Mouse (Mus musculus) heart, embryonic 13.5 days (tissue): ENCODE measurements around the gene Fbxo27. TPM values are rescaled to one million over a fixed set of nuclear protein-coding genes. Genes with fewer than 3 reads are reported as not detected.
A peak's percentile ranks its signal among the peaks of the same experiment; 100 is the strongest.

Experiments
- ATAC-seq: fragments of 200-750 bp; cut with Nextera tagmentation; 2 replicates; pipeline ENCODE4 v1.8.0; 2017; ENCODE audit warnings: moderate TSS enrichment; ENCODE audit not compliant: insufficient number of reproducible peaks, low FRiP score, low TSS enrichment; ENCODE audit errors: extremely low read depth
- H3K27ac ChIP-seq: fragments of 300-500 bp; sonication (generic); replicated peaks from 2 replicates; pipeline ENCODE4 v1.5.1; 2015; ENCODE audit warnings: moderate library complexity, mild to moderate bottlenecking, inconsistent platforms
- H3K27me3 ChIP-seq: fragments of 300-500 bp; sonication (generic); replicated peaks from 2 replicates; pipeline ENCODE4 v1.6.1; 2015; ENCODE audit warnings: mild to moderate bottlenecking, inconsistent platforms
- H3K36me3 ChIP-seq: fragments of 300-500 bp; sonication (generic); 2 replicates; pipeline ENCODE4 v1.6.1; 2015; ENCODE audit warnings: mild to moderate bottlenecking, inconsistent platforms
- H3K4me1 ChIP-seq: fragments of 300-500 bp; sonication (generic); 2 replicates; pipeline ENCODE4 v1.6.1; 2015; ENCODE audit warnings: inconsistent platforms
- H3K4me2 ChIP-seq: fragments of 300-500 bp; sonication (generic); 2 replicates; pipeline ENCODE4 v1.6.1; 2015; ENCODE audit warnings: inconsistent platforms, mild to moderate bottlenecking, moderate library complexity
- H3K4me3 ChIP-seq: fragments of 300-500 bp; sonication (generic); 2 replicates; pipeline ENCODE4 v1.5.1; 2015; ENCODE audit warnings: moderate library complexity, mild to moderate bottlenecking, inconsistent platforms
- H3K9ac ChIP-seq: fragments of 300-500 bp; sonication (generic); 2 replicates; pipeline ENCODE4 v1.6.1; 2015; ENCODE audit warnings: inconsistent platforms, mild to moderate bottlenecking, moderate library complexity
- H3K9me3 ChIP-seq: fragments of 300-500 bp; sonication (generic); 2 replicates; pipeline ENCODE4 v1.6.1; 2016; ENCODE audit warnings: inconsistent platforms
- WGBS: fragments of 180-500 bp; shearing (Covaris S2); methylation state at CpG from one replicate; pipeline ENCODE4 v1.1.7; 2015; ENCODE audit warnings: mixed read lengths; 5-methylcytosine and 5-hydroxymethylcytosine counted together
- polyA plus RNA-seq: library from polyadenylated mRNA; unstranded; fragments of >200 nt; fragmentation: Nextera tagmentation; extraction: Ambion mirVana; gene quantifications from 2 replicates; pipeline ENCODE4 v1.2.1, GENCODE M21; 2015

Fbxo27 gene
- polyA plus RNA-seq, 1 experiment from 2014 or later = 4.7 TPM

DNA sequence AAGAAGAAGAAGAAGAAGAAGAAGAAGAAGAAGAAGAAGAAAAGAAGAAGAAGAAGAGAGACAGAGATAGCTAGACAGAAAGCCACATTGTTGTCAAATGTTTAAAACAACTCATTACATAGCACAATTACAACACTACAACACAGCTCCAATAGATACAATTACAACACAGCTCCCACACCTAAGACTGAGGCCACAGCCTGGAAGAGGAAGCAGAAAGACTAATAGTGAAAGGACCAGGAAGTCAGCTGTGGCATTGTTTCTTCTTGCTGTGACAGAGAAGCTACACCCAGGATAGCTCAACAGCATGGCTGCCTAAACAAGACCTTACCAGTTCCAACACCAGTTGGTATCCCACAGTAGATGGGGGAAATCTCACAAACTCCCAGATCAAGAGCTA lies 16.8 kb downstream of the Fbxo27 start:
- Histone ChIP-seq H3K9ac (no peak overlapping the region), H3K4me3 (no peak overlapping the region), H3K4me1 (peaks cover 20% of the 10 kb centered on the region), H3K36me3 (no peaks in the 10 kb centered on the region), H3K27ac (no peak overlapping the region), H3K9me3 (0 out of 2 replicates have a peak, but pooled peaks cover 4% of the 10 kb centered on the region), H3K27me3 (no peaks in the 10 kb centered on the region), H3K4me2 (no peak overlapping the region)
- no peak for ATAC-seq

- Histone ChIP-seq H3K4me1 (peaks cover 31% of the 10 kb centered on the region), H3K27me3 (no peaks in the 10 kb centered on the region), H3K9me3 (0 out of 2 replicates have a peak, but pooled peaks cover 4% of the 10 kb centered on the region), H3K27ac (no peak overlapping the region), H3K36me3 (no peaks in the 10 kb centered on the region), H3K4me2 (no peak overlapping the region), H3K9ac (no peak overlapping the region), H3K4me3 (no peak overlapping the region)
- ATAC-seq = no peak
- 60% methylated on average over 3 of the region's 3 CpGs for WGBS
These were observed 18.3 kb downstream of the Fbxo27 start for GRCm38 (mm10) chr7:28710962-28711361.

GRCm38 (mm10) chr7:28714667-28715066 lies 22.0 kb downstream of the Fbxo27 start:
- Histone ChIP-seq H3K4me2 (peak overlapping the region; percentile 27; the same call in 1 of the 2 replicates), H3K36me3 (no peaks in the 10 kb centered on the region), H3K4me3 (no peak overlapping the region), H3K9ac (peak overlapping the region; percentile 59; the same call in 1 of the 2 replicates), H3K9me3 (no peaks in the 10 kb centered on the region), H3K27me3 (no peaks in the 10 kb centered on the region), H3K4me1 (peaks cover 49% of the 10 kb centered on the region), H3K27ac (peak overlapping the region; percentile 39; the same call in 1 of the 2 replicates)
- ATAC-seq = no peak
- 32% methylated on average over 5 of the region's 5 CpGs for WGBS

GRCm38 (mm10) chr7:28715598-28715997 lies 22.9 kb downstream of the Fbxo27 start:
- H3K9me3 ChIP-seq = no peaks in the 10 kb centered on the region
- H3K36me3 ChIP-seq = no peaks in the 10 kb centered on the region
- H3K27ac ChIP-seq = no peak overlapping the region
- H3K27me3 ChIP-seq = no peaks in the 10 kb centered on the region
- no peak overlapping the region for H3K9ac ChIP-seq
- ATAC-seq = no peak
- 92% methylated on average over 2 of the region's 2 CpGs for WGBS
- H3K4me3 ChIP-seq = no peak overlapping the region
- H3K4me1 ChIP-seq = peaks cover 52% of the 10 kb centered on the region
- no peak overlapping the region for H3K4me2 ChIP-seq

DNA sequence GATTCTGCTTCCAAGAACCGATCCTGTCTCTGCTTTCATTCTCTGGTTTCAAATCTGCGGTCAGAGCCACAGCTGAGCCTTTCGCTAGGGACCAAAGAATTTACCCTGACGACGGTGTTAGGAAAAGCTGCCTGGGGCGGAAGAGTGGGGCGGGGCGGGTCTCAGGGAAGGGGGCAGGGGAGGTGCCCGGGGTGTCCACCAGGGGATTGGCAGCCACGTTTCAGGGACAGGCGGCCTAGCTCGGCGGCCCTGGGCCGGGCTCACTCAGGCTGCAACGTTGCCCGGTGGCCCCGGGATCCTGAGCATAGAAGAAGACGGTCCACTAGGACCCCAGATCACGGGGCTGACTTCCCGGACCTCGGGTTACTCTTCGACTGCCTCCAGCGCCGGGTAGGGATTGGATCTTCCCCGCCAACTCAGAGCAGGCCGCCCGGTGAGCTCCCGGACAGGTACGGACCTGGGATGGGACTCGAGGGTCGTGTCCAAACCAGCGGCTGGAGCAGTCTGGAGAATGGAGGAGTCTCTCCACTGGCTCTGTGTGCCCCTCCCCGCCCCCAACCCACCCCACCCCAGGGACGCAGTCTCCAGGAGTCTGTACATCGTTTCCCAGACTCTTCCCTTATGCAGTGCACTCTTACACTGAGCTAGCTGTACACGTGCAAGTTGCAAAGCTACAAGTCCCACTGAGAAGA lies 24.1 kb downstream of the Fbxo27 start, which contains the start of gene Fbxo17:
Fbxo17 (plus strand) TSS at position 215 of the 692 bp plus-strand sequence.
- peak; percentile 69; the same call in 1 of the 2 replicates for ATAC-seq
- Histone ChIP-seq H3K4me3 (peak within 1 kb of the TSS; percentile 70), H3K36me3 (no peaks in the 10 kb centered on the region), H3K27me3 (no peaks in the 10 kb centered on the region), H3K9me3 (no peaks in the 10 kb centered on the region), H3K27ac (peak within 1 kb of the TSS; percentile 62), H3K9ac (peak within 1 kb of the TSS; percentile 87), H3K4me2 (peak within 1 kb of the TSS; percentile 85), H3K4me1 (peaks cover 52% of the 10 kb centered on the region)
- WGBS = 1% methylated on average over 36 of the region's 36 CpGs

- peaks cover 46% of the 10 kb centered on the region for H3K4me1 ChIP-seq
- H3K4me3 ChIP-seq = peak overlapping the region; percentile 70; the same call in 1 of the 2 replicates
- ATAC-seq = no peak
- H3K36me3 ChIP-seq = 0 out of 2 replicates have a peak, but pooled peaks cover 2% of the 10 kb centered on the region
- no peak overlapping the region for H3K9ac ChIP-seq
- no peaks in the 10 kb centered on the region for H3K9me3 ChIP-seq
- H3K27me3 ChIP-seq = no peaks in the 10 kb centered on the region
- H3K4me2 ChIP-seq = peak overlapping the region; percentile 85
- 74% methylated on average over 10 of the region's 10 CpGs for WGBS
- no peak overlapping the region for H3K27ac ChIP-seq
These were observed 25.1 kb downstream of the Fbxo27 start for GRCm38 (mm10) chr7:28717726-28718125.

DNA sequence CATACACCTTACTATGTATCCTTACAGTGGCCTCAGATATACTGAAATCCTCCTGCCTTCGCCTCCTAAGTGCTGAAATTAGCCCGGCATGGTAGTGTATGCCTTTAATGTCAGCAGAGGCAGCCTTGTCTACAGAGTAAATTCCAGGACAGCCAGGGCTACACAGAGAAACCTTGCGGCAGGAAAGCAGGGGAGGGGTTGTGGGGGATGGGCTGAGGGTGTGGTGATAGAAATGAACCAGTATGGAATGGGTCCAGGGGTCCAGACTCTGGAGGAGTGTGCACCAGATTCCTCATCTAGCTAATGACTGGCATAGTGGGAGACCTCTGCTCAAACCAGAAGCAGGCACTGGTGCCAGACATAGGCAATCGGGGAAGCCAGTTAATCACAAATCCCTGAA lies 26.5 kb downstream of the Fbxo27 start:
- peak overlapping the region; percentile 27 for H3K4me2 ChIP-seq
- H3K9me3 ChIP-seq = no peaks in the 10 kb centered on the region
- H3K4me3 ChIP-seq = no peak overlapping the region
- H3K9ac ChIP-seq = no peak overlapping the region
- no peak overlapping the region for H3K27ac ChIP-seq
- WGBS = 23% methylated on average over 4 of the region's 4 CpGs
- H3K4me1 ChIP-seq = peaks cover 34% of the 10 kb centered on the region
- no peaks in the 10 kb centered on the region for H3K27me3 ChIP-seq
- ATAC-seq = no peak
- H3K36me3 ChIP-seq = peaks cover 5% of the 10 kb centered on the region

DNA sequence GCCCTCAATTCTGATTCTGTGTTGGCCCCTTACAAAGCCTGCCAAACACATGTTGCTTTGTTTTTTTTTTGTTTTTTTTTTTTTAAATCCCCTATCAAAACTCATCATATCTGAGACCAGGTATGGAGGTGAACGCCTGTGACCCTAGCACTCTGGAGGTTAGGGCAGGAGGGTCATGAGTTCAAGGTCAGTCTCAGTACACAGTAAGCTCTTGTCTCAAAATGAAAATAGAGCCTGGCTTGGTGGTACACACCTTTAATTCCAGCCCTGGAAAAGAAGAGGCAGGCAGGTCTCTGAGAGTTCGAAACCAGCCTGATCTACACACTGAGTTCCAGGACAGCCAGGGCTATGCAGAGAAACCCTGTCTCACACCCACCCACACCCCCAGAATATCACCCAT lies 27.0 kb downstream of the Fbxo27 start:
- ATAC-seq = no peak
- H3K9ac ChIP-seq = no peak overlapping the region
- no peaks in the 10 kb centered on the region for H3K27me3 ChIP-seq
- peaks cover 10% of the 10 kb centered on the region for H3K36me3 ChIP-seq
- no peak overlapping the region for H3K4me3 ChIP-seq
- H3K9me3 ChIP-seq = no peaks in the 10 kb centered on the region
- H3K27ac ChIP-seq = no peak overlapping the region
- H3K4me1 ChIP-seq = peaks cover 30% of the 10 kb centered on the region
- H3K4me2 ChIP-seq = no peak overlapping the region
- 71% methylated on average over 2 of the region's 2 CpGs for WGBS

- no peaks in the 10 kb centered on the region for H3K9me3 ChIP-seq
- no peak for ATAC-seq
- no peak overlapping the region for H3K4me3 ChIP-seq
- 62% methylated on average over 3 of the region's 3 CpGs for WGBS
- no peak overlapping the region for H3K27ac ChIP-seq
- peaks cover 21% of the 10 kb centered on the region for H3K4me1 ChIP-seq
- H3K9ac ChIP-seq = no peak overlapping the region
- no peaks in the 10 kb centered on the region for H3K27me3 ChIP-seq
- H3K4me2 ChIP-seq = no peak overlapping the region
- H3K36me3 ChIP-seq = peaks cover 17% of the 10 kb centered on the region
These were observed 28.3 kb downstream of the Fbxo27 start for GRCm38 (mm10) chr7:28720753-28721537.

- no peak for ATAC-seq
- Histone ChIP-seq H3K9me3 (no peaks in the 10 kb centered on the region), H3K4me3 (no peak overlapping the region), H3K27ac (no peak overlapping the region), H3K4me2 (no peak overlapping the region), H3K4me1 (peaks cover 22% of the 10 kb centered on the region), H3K27me3 (no peaks in the 10 kb centered on the region), H3K9ac (no peak overlapping the region), H3K36me3 (peaks cover 22% of the 10 kb centered on the region)
- 89% methylated on average over 7 of the region's 7 CpGs for WGBS
These were observed 29.4 kb downstream of the Fbxo27 start for GRCm38 (mm10) chr7:28722079-28722478.

DNA sequence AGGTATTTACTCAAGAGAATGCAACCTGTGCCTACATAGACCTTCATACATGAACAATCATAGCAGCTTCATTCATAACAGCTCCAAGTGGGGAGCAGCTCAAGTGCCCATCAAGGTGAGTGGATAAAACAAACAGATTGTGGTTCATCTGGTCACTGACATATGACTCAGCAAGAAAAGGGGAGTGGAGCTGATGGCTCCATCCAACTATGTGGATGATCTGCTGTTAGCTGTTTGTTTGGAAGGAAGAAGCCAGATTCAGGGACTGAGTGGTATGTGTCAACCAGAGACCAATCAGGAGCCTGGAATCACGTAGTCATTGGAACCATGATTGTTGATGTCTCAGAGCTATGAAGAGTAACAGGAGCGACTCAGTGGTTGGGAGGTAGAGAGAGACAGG lies 32.0 kb downstream of the Fbxo27 start:
- Histone ChIP-seq H3K27ac (no peak overlapping the region), H3K9ac (no peak overlapping the region), H3K27me3 (no peaks in the 10 kb centered on the region), H3K4me2 (no peak overlapping the region), H3K9me3 (no peaks in the 10 kb centered on the region), H3K4me1 (peaks cover 8% of the 10 kb centered on the region), H3K4me3 (no peak overlapping the region), H3K36me3 (peaks cover 22% of the 10 kb centered on the region)
- no peak for ATAC-seq
- 89% methylated on average over 2 of the region's 2 CpGs for WGBS
